Mouse (Mus musculus) lung, embryonic 16.5 days (tissue): ENCODE measurements around the gene Usp21. TPM values are rescaled to one million over a fixed set of nuclear protein-coding genes. Genes with fewer than 3 reads are reported as not detected.

Experiments used
- ATAC-seq: fragments of 200-750 bp; cut with Nextera tagmentation; 2 replicates; pipeline ENCODE4 v1.8.0; 2017; ENCODE audit warnings: low read depth, mild to moderate bottlenecking, moderate library complexity
- H3K27ac ChIP-seq: fragments of 300-500 bp; sonication (generic); 2 replicates; pipeline ENCODE4 v1.5.1; 2014; ENCODE audit warnings: mild to moderate bottlenecking, control low read depth, low read length
- H3K27me3 ChIP-seq: fragments of 300-500 bp; sonication (generic); 2 replicates; pipeline ENCODE4 v1.6.1; 2014; ENCODE audit warnings: low read depth, low read length, mixed read lengths; ENCODE audit not compliant: control insufficient read depth, insufficient read depth
- H3K36me3 ChIP-seq: fragments of 300-500 bp; sonication (generic); 2 replicates; pipeline ENCODE4 v1.6.1; 2014; ENCODE audit warnings: low read length; ENCODE audit not compliant: control insufficient read depth, insufficient read depth
- H3K4me1 ChIP-seq: fragments of 300-500 bp; sonication (generic); replicated peaks from 2 replicates; pipeline ENCODE4 v1.6.1; 2014; ENCODE audit warnings: low read length, mixed read lengths; ENCODE audit not compliant: control insufficient read depth, insufficient read depth
- H3K4me2 ChIP-seq: fragments of 300-500 bp; sonication (generic); 2 replicates; pipeline ENCODE4 v1.6.1; 2014; ENCODE audit warnings: low read depth, low read length, control low read depth
- H3K4me3 ChIP-seq: fragments of 300-500 bp; sonication (generic); 2 replicates; pipeline ENCODE4 v1.5.1; 2014; ENCODE audit warnings: mild to moderate bottlenecking, low read length, control low read depth
- H3K9ac ChIP-seq: fragments of 300-500 bp; sonication (generic); 2 replicates; pipeline ENCODE4 v1.6.1; 2014; ENCODE audit warnings: low read length, control low read depth
- H3K9me3 ChIP-seq: fragments of 300-500 bp; sonication (generic); 2 replicates; pipeline ENCODE4 v1.6.1; 2016; ENCODE audit warnings: low read length; ENCODE audit not compliant: control insufficient read depth
- WGBS: fragments of 180-500 bp; shearing (Covaris S2); extraction: QIAGEN DNeasy Blood & Tissue Kit; methylation state at CpG from one replicate; pipeline ENCODE4 v1.1.7; 2014; 5-methylcytosine and 5-hydroxymethylcytosine counted together
- polyA plus RNA-seq: library from polyadenylated mRNA; unstranded; fragments of >200 nt; fragmentation: Nextera tagmentation; extraction: Ambion mirVana; gene quantifications from 2 replicates; pipeline ENCODE4 v1.2.1, GENCODE M21; 2015

The Usp21 gene
- polyA plus RNA-seq, 1 experiment from 2014 or later, result 76.0 TPM

DNA sequence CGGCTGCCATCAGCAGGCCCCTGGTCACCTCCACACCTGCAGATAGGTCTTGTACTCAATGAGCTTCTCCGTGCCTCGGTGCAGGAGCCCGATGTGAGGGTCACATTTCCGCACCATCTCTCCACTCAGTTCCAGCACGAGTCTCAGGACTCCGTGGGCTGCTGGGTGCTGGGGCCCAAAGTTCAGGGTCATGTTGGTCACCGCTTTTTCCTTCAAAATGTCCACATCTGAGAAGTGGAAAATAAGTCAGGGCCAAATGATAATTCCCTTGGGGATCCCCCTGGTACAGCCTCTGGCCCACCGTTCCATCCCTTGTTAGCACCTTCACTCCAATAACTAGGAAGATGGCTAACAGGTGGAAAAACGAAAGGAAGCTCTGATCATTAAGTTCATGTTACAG is 46.9 kb downstream of the Usp21 start:
- H3K9ac ChIP-seq, result no peak overlapping the region

GRCm38 (mm10) chr1:171239992-171240744 is 47.6 kb downstream of the Usp21 start:
- Histone ChIP-seq H3K4me2 (no peak overlapping the region), H3K4me3 (no peak overlapping the region), H3K27me3 (no peaks in the 10 kb centered on the region), H3K9me3 (no peaks in the 10 kb centered on the region), H3K36me3 (peaks cover 72% of the 10 kb centered on the region), H3K27ac (no peak overlapping the region), H3K9ac (no peak overlapping the region), H3K4me1 (no peaks in the 10 kb centered on the region)
- 65% methylated on average over 15 of the region's 15 CpGs for WGBS
- ATAC-seq, result no peak

More for the DNA sequence above, 46.9 kb downstream of the Usp21 start:
- H3K4me2 ChIP-seq, result no peak overlapping the region
- 88% methylated on average over 10 of the region's 10 CpGs for WGBS
- peaks cover 5% of the 10 kb centered on the region for H3K4me1 ChIP-seq
- no peak for ATAC-seq
- H3K36me3 ChIP-seq, result peaks cover 65% of the 10 kb centered on the region
- no peak overlapping the region for H3K27ac ChIP-seq
- no peaks in the 10 kb centered on the region for H3K27me3 ChIP-seq
- H3K4me3 ChIP-seq, result no peak overlapping the region
- H3K9me3 ChIP-seq, result no peaks in the 10 kb centered on the region

DNA sequence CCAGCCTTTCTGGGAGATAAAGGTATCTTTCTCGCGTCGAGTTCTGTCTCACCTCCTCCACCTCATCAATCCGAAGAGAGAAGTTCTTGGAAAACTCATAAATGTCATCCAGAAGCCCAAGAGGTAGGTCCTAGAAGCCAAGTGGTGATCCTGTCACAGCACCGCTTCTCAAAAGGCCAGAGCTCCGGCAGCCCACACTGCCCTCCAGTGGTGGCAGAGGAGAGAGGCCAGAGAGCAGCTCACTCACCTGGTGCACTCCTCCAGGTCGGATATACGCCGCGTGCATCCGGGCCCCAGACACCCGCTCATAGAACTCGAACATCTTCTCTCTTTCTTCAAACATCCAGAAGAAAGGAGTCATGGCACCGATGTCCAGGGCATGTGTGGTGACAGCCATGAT is 49.3 kb downstream of the Usp21 start:
- Histone ChIP-seq H3K4me1 (no peaks in the 10 kb centered on the region), H3K9ac (no peak overlapping the region), H3K4me3 (no peak overlapping the region), H3K36me3 (peaks cover 69% of the 10 kb centered on the region), H3K27me3 (no peaks in the 10 kb centered on the region), H3K27ac (no peak overlapping the region), H3K9me3 (no peaks in the 10 kb centered on the region), H3K4me2 (no peak overlapping the region)
- no peak for ATAC-seq
- 62% methylated on average over 14 of the region's 14 CpGs for WGBS

GRCm38 (mm10) chr1:171237438-171237837 is 50.4 kb downstream of the Usp21 start:
- H3K36me3 ChIP-seq, result peaks cover 60% of the 10 kb centered on the region
- 65% methylated on average over 6 of the region's 6 CpGs for WGBS
- H3K4me3 ChIP-seq, result no peak overlapping the region
- no peak overlapping the region for H3K27ac ChIP-seq
- H3K9ac ChIP-seq, result no peak overlapping the region
- H3K9me3 ChIP-seq, result no peaks in the 10 kb centered on the region
- H3K4me1 ChIP-seq, result no peaks in the 10 kb centered on the region
- no peak for ATAC-seq
- no peaks in the 10 kb centered on the region for H3K27me3 ChIP-seq
- no peak overlapping the region for H3K4me2 ChIP-seq

DNA sequence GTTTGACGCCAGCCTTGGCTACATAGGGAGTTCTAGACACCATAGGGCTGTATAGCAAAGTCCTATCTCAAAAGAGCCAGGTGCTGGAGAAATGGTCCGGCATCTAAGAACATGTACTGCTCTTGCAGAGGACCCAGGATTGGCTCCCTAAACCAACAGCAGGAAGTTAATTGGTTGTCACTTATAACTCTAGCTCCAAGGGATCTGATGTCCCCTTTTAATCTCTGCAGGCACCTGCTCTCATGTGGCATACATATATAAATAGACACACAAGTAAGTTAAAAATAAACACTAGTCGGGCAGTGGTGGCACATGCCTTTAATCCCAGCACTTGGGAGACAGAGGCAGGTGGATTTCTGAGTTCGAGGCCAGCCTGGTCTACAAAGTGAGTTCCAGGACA is 52.0 kb downstream of the Usp21 start:
- Histone ChIP-seq H3K9me3 (no peaks in the 10 kb centered on the region), H3K4me1 (no peaks in the 10 kb centered on the region), H3K27me3 (no peaks in the 10 kb centered on the region), H3K4me2 (no peak overlapping the region), H3K27ac (no peak overlapping the region), H3K4me3 (no peak overlapping the region), H3K36me3 (peaks cover 52% of the 10 kb centered on the region), H3K9ac (no peak overlapping the region)
- 84% methylated on average over 4 of the region's 4 CpGs for WGBS
- no peak for ATAC-seq

DNA sequence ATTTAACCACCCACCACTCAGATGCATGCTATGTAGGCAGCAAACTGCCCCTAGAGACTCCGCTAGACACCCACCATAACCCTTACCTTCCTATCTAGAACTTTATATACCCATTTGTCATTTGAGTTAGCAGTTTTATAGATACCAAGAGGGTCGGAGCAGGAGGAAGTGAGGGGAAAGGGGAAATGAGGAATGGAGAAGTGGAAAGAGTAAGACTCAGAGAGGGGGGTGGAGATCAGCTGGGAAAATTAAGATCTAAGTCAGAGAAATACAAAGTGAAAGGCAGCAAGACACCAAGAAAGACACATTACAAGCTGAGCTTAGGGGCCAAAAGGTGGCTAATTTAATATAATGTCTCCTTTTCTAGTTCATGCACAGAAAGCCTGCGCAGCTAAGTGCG is 53.3 kb downstream of the Usp21 start:
- 84% methylated on average over 4 of the region's 4 CpGs for WGBS
- no peaks in the 10 kb centered on the region for H3K4me1 ChIP-seq
- H3K27me3 ChIP-seq, result no peaks in the 10 kb centered on the region
- no peak overlapping the region for H3K4me3 ChIP-seq
- no peak overlapping the region for H3K27ac ChIP-seq
- no peak overlapping the region for H3K9ac ChIP-seq
- no peaks in the 10 kb centered on the region for H3K9me3 ChIP-seq
- H3K36me3 ChIP-seq, result peaks cover 47% of the 10 kb centered on the region
- no peak for ATAC-seq
- H3K4me2 ChIP-seq, result no peak overlapping the region

DNA sequence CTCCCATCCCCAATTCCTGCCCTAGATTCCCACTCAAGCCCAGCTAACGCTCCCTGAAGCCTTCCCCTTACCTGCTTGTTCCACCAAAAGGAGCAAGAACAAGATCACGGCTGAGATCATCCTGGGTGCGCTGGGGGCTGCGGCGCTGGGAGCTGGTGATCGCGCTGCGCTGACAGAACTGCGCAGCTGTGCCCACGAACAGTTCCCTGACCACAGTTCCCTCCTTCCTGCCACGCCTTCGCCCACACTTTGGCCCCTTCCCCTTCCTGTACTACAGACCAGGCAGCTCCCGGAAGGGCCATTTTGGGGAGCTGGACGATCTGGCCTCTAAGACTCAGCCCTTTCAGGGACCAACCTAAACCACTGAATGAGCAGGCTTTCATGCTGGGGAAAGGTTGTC is 53.7 kb downstream of the Usp21 start, which contains the start of gene Fcer1g:
Gene Fcer1g, minus strand, starts transcription at position 240 of the 400 bp plus-strand sequence.
- ATAC-seq, result no peak; the same call in 1 of the 2 replicates
- Histone ChIP-seq H3K9ac (no peak within 1 kb of the TSS), H3K4me3 (no peak within 1 kb of the TSS), H3K36me3 (peaks cover 45% of the 10 kb centered on the region), H3K4me1 (no peaks in the 10 kb centered on the region), H3K27me3 (no peaks in the 10 kb centered on the region), H3K27ac (peak within 1 kb of the TSS; percentile 32), H3K9me3 (no peaks in the 10 kb centered on the region), H3K4me2 (no peak within 1 kb of the TSS)
- 91% methylated on average over 14 of the region's 14 CpGs for WGBS

DNA sequence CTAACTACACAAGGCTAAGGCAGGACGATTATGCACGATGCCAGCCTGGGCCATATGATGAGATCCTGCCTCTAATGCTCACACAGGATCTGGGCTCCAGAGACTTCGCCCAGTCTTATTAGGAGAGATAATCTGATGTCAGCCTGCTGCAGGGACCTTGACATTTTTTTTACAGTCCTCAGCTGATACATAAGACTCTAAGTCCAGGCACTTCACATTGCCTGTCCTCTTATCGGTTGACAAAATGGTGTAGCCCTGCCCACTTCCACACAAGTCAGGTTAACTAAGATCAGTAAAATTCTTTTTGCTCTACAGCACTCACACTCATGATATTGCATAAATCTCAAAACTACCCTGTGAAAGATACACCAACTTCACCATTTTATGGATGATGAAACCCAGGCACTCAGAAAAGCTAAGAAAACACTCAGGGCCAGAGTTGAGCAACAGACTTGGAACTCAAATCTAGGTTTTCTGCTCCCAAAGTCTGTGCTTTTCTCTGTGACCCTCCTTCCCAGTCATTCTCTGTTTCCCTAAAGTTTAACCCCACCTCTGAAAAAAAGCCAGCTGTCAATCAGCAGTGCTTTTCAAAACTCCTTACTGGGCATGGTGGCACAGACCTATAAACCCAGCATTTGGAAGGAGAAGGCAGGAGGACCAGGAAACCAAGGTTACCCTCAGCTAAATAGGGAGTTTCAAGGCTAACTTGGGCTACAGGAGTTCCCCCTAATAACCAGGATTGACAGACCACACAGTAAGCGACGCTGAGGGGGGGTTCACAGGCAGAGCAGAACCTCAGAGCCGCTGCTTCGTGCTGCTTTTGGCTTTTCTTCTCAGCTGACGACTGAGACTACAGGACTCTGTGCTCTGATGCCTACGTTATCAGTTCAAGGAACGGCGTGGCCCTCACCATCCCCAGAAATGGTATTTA is 54.7 kb downstream of the Usp21 start:
- Histone ChIP-seq H3K4me2 (no peak overlapping the region), H3K4me3 (no peak overlapping the region), H3K9ac (no peak overlapping the region), H3K9me3 (no peaks in the 10 kb centered on the region), H3K27me3 (no peaks in the 10 kb centered on the region), H3K4me1 (no peaks in the 10 kb centered on the region), H3K27ac (peak overlapping the region; percentile 32), H3K36me3 (peaks cover 35% of the 10 kb centered on the region)
- ATAC-seq, result no peak
- WGBS, result 83% methylated on average over 12 of the region's 12 CpGs

GRCm38 (mm10) chr1:171232348-171232747 is 55.4 kb downstream of the Usp21 start:
- WGBS, result 79% methylated on average over 5 of the region's 5 CpGs
- no peaks in the 10 kb centered on the region for H3K9me3 ChIP-seq
- no peak overlapping the region for H3K27ac ChIP-seq
- H3K4me3 ChIP-seq, result no peak overlapping the region
- no peak for ATAC-seq
- no peak overlapping the region for H3K4me2 ChIP-seq
- no peaks in the 10 kb centered on the region for H3K27me3 ChIP-seq
- no peak overlapping the region for H3K9ac ChIP-seq
- peaks cover 29% of the 10 kb centered on the region for H3K36me3 ChIP-seq
- H3K4me1 ChIP-seq, result no peaks in the 10 kb centered on the region
